Mouse (Mus musculus): ENCODE data around the gene Bricd5. TPM values are rescaled to one million over a fixed set of nuclear protein-coding genes. Genes with fewer than 3 reads are reported as not detected.
"Not testable (repeated sequence)": the region's sequence is repeated elsewhere in the genome, so short reads cannot be mapped to it uniquely, and the experiment has no call there.

The Bricd5 gene
- 0.10 and 0.19 TPM in 2 replicates for polyA plus RNA-seq (2012; rRNA removed)

DNA sequence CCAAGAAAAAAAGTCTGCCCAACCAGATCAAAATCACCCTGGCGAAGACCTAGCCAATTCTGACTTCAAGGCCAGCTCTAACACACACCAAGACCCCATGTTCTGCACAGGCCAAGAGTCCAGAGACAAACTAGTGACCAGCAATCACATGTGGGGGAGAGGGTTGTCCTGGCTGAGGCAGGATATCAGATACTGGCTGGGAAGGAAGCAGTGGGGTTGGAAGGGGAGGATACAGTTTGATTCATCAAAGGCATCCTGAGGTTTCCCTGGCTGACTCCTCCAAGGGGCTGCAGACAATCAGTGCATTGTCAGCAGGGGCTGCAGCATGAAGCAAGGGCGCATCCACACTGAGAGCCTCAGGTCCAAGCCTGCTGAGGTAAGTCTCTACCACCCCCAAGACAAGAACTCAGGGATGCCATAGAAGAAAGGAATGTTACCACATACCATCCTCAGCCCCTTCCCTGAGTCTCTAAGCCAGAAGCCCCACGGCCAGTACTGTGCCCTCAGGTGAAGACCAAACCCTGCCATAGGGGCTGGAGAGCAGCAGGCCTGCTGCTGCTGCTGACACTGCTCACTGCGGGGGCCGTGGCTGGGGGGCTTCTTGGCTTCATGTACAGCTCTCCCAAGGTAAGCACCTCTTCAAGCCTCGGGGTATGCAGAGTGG, at the start of gene Bricd5:
Gene Bricd5 (plus strand): TSS at position 273 of the 664 bp plus-strand sequence.
- no peak for DNase-seq (ENCODE audit: low spot score)

DNA sequence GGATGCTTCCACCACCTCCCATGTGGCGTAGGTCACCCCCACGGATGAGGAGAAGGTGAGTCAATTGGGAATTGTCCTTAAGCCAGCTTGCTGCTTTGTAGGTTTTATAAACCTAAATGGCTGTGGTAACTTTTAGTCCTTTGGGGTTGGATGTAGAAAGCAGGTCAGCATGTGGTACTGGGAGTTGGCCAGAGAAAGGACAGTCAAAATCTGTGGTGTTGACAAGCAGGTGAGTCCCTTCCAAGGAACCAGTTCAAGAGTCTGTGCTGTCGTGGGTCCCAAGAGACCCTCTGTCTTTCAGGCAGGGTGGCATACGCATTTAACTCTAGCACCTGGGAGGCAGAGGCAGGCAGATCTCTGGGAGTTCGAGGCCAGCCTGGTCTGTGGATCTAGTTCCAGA, 49.2 kb upstream of the Bricd5 start:
- DNase-seq (ENCODE audit: low spot score): no peak

DNA sequence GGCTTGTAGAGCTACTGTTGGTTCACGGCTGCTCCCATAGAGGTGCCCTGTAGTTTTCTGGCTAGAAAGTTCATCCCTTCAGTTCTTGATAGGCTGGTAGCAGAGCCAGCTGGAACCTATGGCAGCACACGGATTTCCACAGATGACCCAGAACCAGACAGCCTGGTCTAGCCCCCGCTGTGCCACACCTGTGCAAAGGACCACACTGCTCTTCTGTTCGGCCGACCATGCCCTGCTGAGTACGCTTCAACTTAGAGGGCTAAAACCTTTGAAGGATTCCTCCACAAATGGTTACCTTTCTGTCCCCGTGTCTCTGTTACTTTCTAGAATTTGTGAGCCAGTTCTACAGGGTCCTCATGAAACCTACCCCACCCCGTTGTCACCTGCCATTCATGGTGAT, 48.4 kb upstream of the Bricd5 start:
- DNase-seq (ENCODE audit: low spot score): not testable (repeated sequence)

DNA sequence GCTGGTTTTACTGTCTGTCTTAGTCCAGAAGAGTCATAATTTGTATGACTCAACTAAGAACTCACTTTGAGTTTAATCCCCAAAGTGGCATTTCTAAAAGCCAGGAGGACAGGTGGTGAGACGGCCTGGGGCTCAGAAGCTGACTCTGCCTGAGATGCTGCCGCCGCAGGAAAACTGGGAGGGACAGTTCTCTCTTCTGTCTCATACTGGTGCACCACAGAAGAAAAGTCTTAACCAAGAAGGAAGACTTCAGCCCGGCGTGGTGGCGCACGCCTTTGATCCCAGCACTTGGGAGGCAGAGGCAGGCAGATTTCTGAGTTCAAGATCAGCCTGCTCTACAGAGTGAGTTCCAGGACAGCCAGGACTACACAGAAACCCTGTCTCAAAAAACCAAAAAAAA, 47.8 kb upstream of the Bricd5 start:
- no peak for DNase-seq (ENCODE audit: low spot score)

DNA sequence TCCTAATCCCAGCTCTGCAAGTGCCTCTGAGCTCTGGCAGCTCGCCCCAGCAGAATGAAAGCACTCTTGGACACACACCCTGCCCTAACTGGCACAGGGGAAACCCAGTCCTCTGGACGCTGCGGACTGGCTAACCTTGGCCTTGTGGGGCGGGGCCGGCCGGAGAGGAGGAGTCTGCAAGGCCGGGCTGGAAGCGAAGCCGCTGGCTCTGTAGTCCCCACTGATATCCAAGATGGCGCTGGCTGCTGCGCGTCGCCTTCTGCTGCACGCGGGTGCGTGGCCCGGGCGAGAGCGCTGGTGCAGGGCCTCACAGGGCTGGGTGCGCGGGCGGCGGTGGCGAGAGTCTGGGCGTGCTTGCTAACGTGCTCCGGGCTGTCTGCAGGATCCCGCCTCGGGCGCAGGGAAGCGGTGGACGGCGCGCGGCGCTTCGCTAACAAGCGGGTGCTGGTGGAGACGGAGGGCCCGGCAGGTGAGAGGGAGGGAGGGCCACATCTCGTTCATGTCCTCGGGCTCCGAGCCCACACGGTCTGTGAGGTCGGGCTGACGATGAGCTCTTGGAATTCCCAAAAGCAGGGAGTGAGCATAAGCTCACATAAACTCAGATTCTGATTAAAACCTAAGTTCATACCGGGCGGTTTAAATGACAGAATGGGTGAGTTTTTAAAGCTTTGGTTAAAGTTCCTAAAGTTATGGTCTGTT, 47.1 kb upstream of the Bricd5 start, which contains the start of gene Eci1:
Gene Eci1 (plus strand): TSS at position 171 of the 699 bp plus-strand sequence.
- peak; percentile 93 for DNase-seq (ENCODE audit: low spot score)

DNA sequence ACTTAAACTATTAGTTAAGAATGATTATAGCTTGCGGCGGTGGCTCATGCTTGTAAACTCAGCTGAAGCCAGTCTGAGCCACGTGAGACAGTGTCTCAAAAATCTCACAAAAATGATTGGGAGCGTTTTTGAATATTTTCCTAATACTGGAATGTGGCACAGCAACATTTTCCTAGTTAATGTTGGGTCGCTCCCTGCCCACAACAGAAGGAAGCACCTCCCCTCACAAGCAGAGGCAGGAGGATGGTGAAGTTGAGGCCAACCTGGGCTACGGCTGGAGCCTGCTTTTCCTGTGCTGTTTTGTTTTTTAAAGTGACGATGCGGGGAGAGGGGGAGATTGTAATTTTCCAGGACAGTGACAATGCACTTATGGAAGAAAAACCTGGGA, 46.5 kb upstream of the Bricd5 start:
- DNase-seq (ENCODE audit: low spot score): no peak

DNA sequence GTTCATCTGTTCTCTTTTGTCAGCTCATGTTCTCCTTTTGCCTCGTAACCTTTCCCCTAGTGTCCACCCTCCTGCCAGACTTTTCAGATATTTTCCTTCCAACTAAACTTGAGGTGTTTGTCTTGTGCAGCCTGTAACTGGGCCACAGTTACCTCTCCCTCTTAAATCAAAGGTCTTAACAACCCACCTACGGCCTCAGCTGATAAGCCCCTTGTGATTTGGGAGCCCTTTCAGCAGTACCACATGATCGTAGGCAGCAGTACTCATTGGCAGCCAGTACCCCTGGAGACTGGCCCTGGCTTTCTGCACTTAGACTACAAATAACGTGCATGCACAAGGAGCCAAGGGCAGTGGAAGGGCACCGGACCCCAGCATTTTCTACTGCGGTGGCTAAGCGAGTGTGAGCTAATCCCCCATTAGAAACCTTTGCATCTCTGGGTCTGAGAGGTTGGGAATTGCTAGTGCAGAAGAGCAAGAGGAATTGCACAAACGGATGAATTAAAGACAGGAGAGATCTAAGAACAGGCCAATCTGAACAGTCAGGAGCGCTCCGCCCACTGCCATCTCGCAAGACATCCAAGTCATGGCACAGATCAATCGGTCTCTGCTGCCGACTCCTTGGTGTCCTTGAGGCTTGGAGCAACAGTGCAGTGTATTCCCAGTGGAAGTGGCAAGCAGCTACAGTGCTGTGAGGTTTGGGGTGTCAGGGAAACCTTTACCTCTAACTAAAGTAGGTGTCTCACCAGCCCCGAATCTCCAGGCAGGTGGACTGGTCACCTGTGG, 44.3 kb upstream of the Bricd5 start:
- no peak for DNase-seq (ENCODE audit: low spot score)

DNA sequence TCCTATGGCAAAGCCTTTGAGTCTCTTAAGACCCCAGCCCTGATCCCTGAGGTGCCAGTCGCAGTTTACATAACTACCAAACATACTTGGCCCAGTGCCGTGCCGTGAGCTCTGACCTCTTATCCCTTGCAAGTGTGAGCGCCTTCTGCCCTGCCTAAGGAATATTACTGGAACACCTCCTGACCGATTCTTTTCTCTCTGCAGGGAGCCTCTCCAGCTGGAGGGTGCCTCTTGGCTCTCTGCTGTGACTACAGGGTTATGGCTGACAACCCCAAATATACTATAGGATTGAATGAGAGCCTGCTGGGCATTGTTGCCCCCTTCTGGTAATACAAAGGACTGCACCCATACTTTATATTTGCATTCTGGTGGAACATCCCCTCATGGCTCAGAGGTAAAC, 36.7 kb upstream of the Bricd5 start:
- DNase-seq (ENCODE audit: low spot score): no peak

DNA sequence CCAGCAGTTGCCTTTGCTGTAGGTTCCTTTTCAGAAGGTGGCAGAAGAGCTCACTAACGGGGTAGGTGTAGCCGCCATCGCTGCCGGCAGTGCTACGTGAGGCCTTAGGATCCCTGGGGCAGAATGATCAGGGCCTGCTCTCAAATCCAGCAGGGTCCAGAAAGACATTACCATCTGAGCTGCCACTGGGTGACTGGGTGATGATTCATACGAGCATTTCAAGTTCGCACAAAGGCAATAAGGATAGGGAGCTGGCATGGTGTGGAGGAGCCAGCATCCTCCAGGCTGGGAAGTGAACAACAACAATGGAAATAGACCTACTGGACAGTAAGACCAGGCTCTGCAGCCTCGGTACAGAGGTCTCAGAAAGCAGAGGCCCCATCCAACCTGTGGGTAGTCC, 33.3 kb upstream of the Bricd5 start:
- peak; percentile 29 for DNase-seq (ENCODE audit: low spot score)

DNA sequence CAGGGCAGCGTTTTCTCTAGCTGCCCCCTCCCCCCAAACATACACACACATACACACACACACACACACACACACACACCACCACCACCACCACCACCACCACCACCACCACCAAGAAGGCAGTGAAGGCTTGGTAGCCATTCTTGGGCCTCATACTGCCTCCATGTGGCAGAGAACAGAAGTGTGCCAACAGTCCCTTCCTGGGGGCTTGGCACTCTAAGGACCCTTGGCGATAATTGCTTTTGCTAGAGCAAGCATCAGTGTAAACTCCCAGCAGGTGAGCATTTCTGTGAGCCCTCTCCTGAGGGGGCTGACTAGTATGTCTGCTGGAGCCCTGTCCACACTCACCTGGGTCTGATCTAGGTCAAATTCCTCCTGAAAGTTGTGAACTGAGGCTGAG, 32.5 kb upstream of the Bricd5 start:
- DNase-seq (ENCODE audit: low spot score): no peak

DNA sequence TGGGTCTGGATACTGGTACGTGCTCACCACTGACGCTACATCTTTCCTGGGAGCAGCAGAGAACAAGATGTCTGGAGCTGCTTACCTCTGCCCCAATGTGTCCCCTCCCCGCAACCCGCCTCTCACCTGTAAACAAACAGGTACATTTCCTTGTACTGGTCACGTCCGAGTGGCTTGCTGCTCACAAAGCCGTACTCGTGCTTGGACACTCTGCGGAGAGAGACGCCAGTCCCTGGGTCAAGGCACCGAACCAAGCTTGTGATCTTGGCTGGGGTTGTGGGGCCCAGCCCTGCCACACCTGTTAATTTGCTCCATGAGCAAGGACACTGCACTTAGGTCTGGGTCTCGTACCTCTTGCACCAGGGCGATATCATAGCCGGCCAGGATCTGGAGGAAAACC, 31.6 kb upstream of the Bricd5 start:
- peak; percentile 49 for DNase-seq (ENCODE audit: low spot score)

DNA sequence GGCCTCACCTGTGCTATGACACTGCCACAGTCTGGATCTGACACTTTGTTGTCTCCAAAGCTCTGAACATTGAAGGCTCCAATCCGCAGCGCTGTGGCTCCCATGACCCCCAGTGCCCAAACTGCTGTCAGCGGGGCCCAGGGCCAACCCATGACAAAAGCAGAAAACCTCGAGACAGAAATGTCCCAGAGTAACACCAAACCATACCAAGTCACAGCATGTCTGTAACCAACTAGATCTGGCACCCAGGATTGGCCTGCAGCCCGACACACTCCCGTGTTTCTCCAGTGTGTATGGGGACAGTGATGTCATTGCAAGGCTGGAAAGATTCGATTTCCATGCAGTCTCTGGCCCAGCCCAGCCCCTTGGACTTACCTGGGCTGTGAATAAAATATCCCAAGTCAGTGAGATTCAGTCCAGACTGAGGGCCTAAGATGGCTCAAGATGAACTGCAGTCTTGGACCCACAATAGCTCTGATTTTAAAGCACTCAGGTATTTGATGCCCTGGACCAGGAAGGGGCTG, 31.0 kb upstream of the Bricd5 start, which contains the start of gene Dnase1l2:
Gene Dnase1l2 (minus strand): TSS at position 474 of the 524 bp plus-strand sequence.
- peak; percentile 44 for DNase-seq (ENCODE audit: low spot score)

DNA sequence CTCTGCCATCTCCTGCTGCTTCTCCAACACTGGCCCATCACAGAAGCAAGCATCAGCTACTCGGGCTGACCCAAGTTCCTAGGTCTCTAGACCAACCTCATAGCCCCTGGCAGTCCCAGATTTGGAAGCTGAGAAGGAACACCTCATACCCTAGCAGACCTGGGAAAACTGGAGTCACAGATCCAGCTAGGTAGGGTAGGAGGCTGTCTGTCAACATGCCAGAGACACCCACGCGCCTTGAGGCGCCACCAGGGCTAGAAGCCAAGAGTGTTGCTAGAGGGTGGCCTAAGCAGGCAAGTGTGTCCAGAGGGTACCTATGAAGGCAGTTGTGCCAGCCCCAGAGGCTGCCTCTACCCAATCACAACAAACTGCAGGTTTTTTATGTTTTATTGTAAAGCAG, 30.3 kb upstream of the Bricd5 start:
- peak; percentile 44 for DNase-seq (ENCODE audit: low spot score)

DNA sequence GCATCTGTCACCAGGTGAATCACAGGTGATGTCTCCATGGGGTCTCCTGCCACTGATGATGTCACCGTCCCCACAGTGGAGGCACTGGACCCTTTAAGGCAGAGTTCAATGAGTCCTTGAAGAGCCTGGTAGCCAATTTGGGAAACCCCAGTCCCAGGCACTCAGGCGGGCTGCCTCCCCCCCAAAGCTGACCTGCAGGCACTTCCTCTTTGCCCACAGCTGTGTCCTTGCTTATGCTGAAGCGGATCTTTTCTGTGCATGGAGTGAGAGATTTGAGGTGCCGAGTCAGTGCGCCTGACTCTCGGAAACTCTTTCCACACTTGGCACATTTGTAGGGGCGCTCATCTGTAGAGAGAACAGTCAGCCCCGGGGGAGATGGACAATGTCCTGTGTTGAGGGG, 27.1 kb upstream of the Bricd5 start:
- no peak for DNase-seq (ENCODE audit: low spot score)

DNA sequence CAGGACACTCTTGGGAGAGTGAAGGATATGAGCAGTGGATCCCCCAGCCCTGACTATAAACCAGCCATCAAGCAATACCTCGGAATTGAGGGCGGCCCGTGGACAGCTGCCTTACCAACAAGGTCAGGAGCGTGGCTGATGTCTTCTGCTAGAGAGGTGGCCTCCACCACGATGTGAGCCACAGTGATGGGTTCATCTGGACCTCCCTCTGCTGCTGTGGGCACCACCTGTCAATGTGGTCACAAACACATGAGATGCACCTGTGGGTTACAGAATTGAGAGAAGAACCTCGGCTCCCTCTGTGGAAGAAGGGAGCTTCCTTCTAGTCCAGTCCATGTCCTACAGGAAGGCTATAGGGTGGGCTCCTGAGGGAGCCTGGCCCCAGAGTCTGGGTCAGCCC, 24.2 kb upstream of the Bricd5 start:
- no peak for DNase-seq (ENCODE audit: low spot score)

DNA sequence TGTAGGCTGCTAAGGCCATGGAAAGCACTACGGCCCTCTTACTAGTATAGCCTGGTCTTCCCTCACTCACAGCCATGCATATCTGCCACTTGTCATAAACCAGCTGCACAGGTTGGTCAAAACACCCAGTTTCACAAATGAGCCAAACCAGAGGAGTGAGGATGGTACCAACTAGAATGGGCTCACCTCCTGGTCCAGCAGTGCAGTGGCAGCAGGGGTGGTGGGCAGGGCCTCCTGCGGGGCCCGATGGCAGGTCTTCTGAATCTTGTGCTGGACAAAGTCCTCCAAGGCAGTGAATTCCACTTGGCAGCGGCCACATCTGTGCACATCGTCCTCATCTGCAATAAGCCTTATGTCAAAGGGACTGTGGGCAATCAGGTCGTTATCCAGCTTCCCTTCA, 22.5 kb upstream of the Bricd5 start:
- DNase-seq (ENCODE audit: low spot score): no peak

DNA sequence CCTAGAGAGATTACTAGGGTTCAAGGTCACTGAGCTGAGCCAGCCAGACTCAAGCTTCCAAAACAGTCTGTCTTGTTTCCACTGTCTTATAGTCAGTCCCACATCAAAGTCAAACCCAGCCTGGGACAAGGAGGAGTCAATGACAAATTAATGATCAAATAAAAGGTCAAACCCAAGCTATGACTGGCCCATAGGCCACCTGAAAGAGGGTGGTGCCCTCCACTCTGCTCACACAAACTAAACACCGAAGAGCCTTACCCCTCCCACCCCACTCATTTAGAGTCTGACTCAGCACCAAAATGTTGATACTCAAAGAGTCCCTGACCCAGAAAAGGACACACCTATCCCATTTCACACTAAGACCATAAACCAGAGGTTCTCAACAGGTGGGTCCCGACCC, 20.3 kb upstream of the Bricd5 start:
- no peak for DNase-seq (ENCODE audit: low spot score)

DNA sequence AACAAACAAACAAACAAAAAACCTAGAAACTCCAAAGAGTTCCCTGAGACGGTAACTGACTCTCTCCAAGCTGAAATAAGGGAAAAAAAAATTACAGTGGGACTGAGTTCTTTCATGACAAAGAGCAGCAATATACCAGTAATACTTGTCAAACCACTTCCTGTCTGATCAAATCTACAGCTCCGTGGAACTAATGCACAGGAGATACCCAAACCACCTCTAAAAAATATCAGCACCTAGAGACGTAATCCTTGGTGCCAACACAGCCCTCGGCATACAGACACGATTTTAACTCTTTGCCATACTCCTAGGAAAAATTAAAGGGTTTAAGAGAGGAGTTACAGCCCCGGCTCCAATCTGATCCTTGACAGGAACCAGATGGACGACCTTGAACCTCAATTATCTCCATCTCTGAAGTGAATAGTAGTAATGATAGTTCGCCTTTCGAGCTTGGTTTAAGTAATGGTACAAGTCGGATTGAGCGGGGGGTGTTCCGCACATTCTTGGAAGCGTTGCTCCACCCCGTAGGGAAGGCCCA, 19.4 kb upstream of the Bricd5 start:
- DNase-seq (ENCODE audit: low spot score): no peak

DNA sequence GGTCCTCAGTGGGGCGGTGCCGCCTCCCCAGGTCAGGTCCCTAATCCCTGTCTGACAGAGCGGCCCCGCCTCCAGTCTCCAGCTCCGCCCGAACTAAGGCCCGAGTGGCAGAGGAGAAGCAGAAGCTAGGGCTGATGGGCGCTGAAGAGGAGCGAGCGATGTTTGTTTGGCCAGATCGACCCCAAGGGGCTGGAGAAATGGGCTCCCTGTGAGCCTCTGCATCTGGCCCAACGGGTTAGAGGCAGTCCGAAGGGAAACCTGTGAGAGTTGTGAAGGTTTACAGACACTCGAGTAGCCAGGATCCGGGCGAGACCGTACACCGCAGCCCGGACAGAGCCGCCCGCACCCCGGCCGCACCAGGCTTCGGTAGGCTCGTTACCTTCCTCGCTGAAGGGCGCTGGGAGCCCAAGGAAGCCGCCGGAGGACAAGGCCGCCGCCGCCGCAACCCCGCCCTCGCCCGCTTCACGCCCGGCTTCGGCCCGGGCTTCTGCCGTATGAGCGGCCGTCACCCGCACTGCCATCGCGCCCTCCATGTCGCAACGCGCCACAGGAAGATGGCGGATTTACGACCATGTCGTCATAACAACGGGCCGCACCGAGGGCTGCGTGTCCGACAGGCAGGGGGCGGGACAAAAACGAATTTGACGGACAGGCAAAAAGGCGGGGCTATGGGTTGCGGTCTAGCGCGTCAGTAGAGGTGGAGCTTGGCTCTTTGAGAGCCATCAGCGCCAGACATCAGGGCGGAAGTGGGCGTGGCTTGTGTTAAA, 18.7 kb upstream of the Bricd5 start:
- DNase-seq (ENCODE audit: low spot score): peak; percentile 92

DNA sequence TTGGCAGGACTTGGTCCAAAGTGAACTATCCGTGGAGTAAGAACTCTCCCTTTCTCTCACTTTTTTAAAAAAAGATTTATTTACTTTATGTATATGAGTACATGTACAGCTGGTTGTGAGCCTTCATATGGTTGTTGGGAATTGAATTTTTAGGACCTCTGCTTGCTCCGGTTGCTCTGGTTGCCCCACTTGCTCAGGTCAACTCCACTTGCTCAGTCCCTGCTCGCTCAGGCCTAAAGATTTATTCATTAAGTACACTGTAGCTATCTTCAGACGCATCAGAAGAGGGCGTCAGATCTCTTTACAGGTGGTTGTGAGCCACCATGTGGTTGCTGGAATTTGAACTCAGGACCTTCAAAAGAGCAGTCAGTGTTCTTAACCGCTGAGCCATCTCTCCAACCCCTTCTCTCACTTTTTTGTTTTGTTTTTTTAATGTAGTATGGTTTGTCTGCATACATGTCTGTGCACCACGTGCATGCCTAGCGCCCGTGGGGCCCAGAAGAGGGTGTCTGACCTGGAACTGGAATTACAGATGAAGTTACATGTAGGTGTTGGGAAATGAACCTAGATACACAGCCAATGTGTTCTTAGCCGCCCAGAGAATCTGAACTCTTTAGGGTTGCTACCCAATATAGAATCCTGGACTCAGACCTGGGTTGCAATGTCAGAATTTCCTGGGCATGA, 18.0 kb upstream of the Bricd5 start:
- DNase-seq (ENCODE audit: low spot score): not testable (repeated sequence)

DNA sequence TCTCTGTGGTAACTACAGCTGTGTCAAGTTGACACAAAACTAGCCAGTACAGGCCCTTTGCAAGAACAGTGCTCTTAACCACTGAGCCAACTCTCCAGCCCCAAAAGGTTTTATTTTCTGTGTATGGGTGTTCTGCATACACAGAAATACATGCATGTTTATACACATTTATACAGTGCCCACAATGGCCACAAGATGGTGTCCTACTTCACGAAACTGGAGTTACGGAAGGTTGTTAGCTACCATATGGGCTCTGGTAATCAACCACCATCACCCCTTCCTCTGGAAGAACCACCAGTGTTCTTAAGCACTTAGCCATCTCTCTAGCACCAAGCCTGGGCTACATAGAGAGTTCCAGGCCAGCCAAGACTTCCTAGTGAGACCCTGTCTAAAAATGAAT, 12.1 kb upstream of the Bricd5 start:
- DNase-seq (ENCODE audit: low spot score): no peak

Data from urinary bladder, adult 2 months (tissue).